Mouse (Mus musculus) cerebellum, adult 9-10 months (tissue): ENCODE results near the gene Col1a1.

Source experiments
- DNase-seq: peaks from one replicate; pipeline ENCODE4 v3.0.0; 2022

The Col1a1 gene

GRCm38 (mm10) chr11:94978178-94978915, 42.3 kb downstream of the Col1a1 start:
- DNase-seq, result peak; percentile 74

GRCm38 (mm10) chr11:94978947-94979346, 42.9 kb downstream of the Col1a1 start:
- peak; percentile 98 for DNase-seq

GRCm38 (mm10) chr11:94979462-94980179, 43.6 kb downstream of the Col1a1 start:
- peak; percentile 43 for DNase-seq

GRCm38 (mm10) chr11:94985140-94985539, 49.1 kb downstream of the Col1a1 start:
- DNase-seq, result no peak

- no peak for DNase-seq
Measured at GRCm38 (mm10) chr11:94985822-94986221, 49.8 kb downstream of the Col1a1 start.

- DNase-seq, result no peak
Measured at GRCm38 (mm10) chr11:94986435-94986834, 50.4 kb downstream of the Col1a1 start.

- DNase-seq, result no peak
Measured at GRCm38 (mm10) chr11:94987341-94987740, 51.3 kb downstream of the Col1a1 start.

- DNase-seq, result no peak
Measured at GRCm38 (mm10) chr11:94987851-94988250, 51.8 kb downstream of the Col1a1 start.

- no peak for DNase-seq
Measured at GRCm38 (mm10) chr11:94988780-94989561, 52.9 kb downstream of the Col1a1 start.

GRCm38 (mm10) chr11:94989562-94990017, 53.6 kb downstream of the Col1a1 start:
- DNase-seq, result peak; percentile 92

GRCm38 (mm10) chr11:94990102-94990748, 54.2 kb downstream of the Col1a1 start:
- no peak for DNase-seq

GRCm38 (mm10) chr11:94990749-94991577, 54.9 kb downstream of the Col1a1 start, which contains the start of gene Ppp1r9b:
Gene Ppp1r9b (plus strand): TSS chr11:94991035.
- peak; percentile 91 for DNase-seq

GRCm38 (mm10) chr11:94991641-94992479, 55.8 kb downstream of the Col1a1 start:
- DNase-seq, result no peak

GRCm38 (mm10) chr11:94992480-94992753, 56.4 kb downstream of the Col1a1 start:
- DNase-seq, result no peak

- DNase-seq, result no peak
Measured at GRCm38 (mm10) chr11:94992754-94993606, 57.0 kb downstream of the Col1a1 start.

GRCm38 (mm10) chr11:94994208-94994814, 58.3 kb downstream of the Col1a1 start:
- DNase-seq, result peak; percentile 74

- DNase-seq, result no peak
Measured at GRCm38 (mm10) chr11:94994947-94995772, 59.1 kb downstream of the Col1a1 start.

GRCm38 (mm10) chr11:94996101-94996500, 60.1 kb downstream of the Col1a1 start:
- no peak for DNase-seq

- DNase-seq, result no peak
Measured at GRCm38 (mm10) chr11:94996984-94997383, 61.0 kb downstream of the Col1a1 start.
